Mouse (Mus musculus) MEL (cell line): ENCODE data around the gene Gm20388.

Source experiments
- CTCF ChIP-seq, 3 experiments: IDR thresholded peaks in 2 of 3; conservative IDR thresholded peaks in 1 of 3; 2 replicates each; pipeline ENCODE4 v1.5.1; 2011 to 2012; ENCODE audit warnings: low read length in 3 of 3, low read depth in 2 of 3, mild to moderate bottlenecking in 2 of 3, improper control_type of control experiment in 1 of 3, inconsistent platforms in 1 of 3, mixed read lengths in 1 of 3, moderate library complexity in 1 of 3; ENCODE audit not compliant: control insufficient read depth in 1 of 3, insufficient read depth in 1 of 3, poor library complexity in 1 of 3, severe bottlenecking in 1 of 3
- EP300 ChIP-seq, 2 experiments: IDR thresholded peaks; 2 replicates each; pipeline ENCODE4 v1.6.1; 2011; ENCODE audit warnings: improper control_type of control experiment in 2 of 2, low read length in 2 of 2, low read depth in 1 of 2, mild to moderate bottlenecking in 1 of 2
- GABPA ChIP-seq: IDR thresholded peaks from 2 replicates; pipeline ENCODE4 v1.6.1; 2012; ENCODE audit warnings: low read depth, mild to moderate bottlenecking, inconsistent platforms, low read length, improper control_type of control experiment, moderate library complexity
- GATA1 ChIP-seq: IDR thresholded peaks from 2 replicates; pipeline ENCODE4 v1.6.1; 2011; ENCODE audit warnings: low read depth, low read length, improper control_type of control experiment
- JUND ChIP-seq: IDR thresholded peaks from 2 replicates; pipeline ENCODE4 v1.6.1; 2011; ENCODE audit warnings: low read depth, mild to moderate bottlenecking, improper control_type of control experiment, low read length
- MAFK ChIP-seq: IDR thresholded peaks from 2 replicates; pipeline ENCODE4 v1.6.1; 2011; ENCODE audit warnings: low read depth, mild to moderate bottlenecking, low read length, improper control_type of control experiment, borderline replicate concordance
- MAX ChIP-seq: IDR thresholded peaks from 2 replicates; pipeline ENCODE4 v1.6.1; 2011; ENCODE audit warnings: low read length, improper control_type of control experiment
- MAZ ChIP-seq: IDR thresholded peaks from 2 replicates; pipeline ENCODE4 v1.6.1; 2012; ENCODE audit warnings: low read depth, mild to moderate bottlenecking, inconsistent platforms, low read length, improper control_type of control experiment
- POLR2A ChIP-seq, 2 experiments: IDR thresholded peaks; 2 replicates each; pipeline ENCODE4 v1.6.1; 2011 to 2012; ENCODE audit warnings: low read length in 2 of 2, mild to moderate bottlenecking in 2 of 2, control low read depth in 1 of 2, improper control_type of control experiment in 1 of 2, low read depth in 1 of 2, moderate library complexity in 1 of 2; ENCODE audit not compliant: control insufficient read depth in 1 of 2, insufficient read depth in 1 of 2, poor library complexity in 1 of 2
- ZC3H11A ChIP-seq: IDR thresholded peaks from 2 replicates; pipeline ENCODE4 v1.6.1; 2012; ENCODE audit warnings: low read depth, mild to moderate bottlenecking, inconsistent platforms, low read length, improper control_type of control experiment

- TF ChIP-seq MAFK (no peak), CTCF (IDR thresholded peaks at IDR 0.05 in 2 of 3, conservative IDR thresholded peaks at IDR 0.05 in 1 of 3; ENCODE audit: control insufficient read depth in 1 of 3, insufficient read depth in 1 of 3, low read depth in 2 of 3, low read length in 3 of 3, poor library complexity in 1 of 3, severe bottlenecking in 1 of 3) (no peak), MAZ (no peak), POLR2A (IDR thresholded peaks at IDR 0.05; ENCODE audit: control insufficient read depth in 1 of 2, insufficient read depth in 1 of 2, low read depth in 1 of 2, low read length in 2 of 2, poor library complexity in 1 of 2) (no peak), JUND (no peak), ZC3H11A (no peak), MAX (no peak), GABPA (no peak), GATA1 (no peak), EP300 (IDR thresholded peaks at IDR 0.05; ENCODE audit: low read depth in 1 of 2, low read length in 2 of 2) (no peak)
Observed at GRCm38 (mm10) chr8:120009284-120009683, 98.6 kb downstream of the Gm20388 start.
